Mouse (Mus musculus): ENCODE data around the gene Wipf1. TPM values are rescaled to one million over a fixed set of nuclear protein-coding genes. Genes with fewer than 3 reads are reported as not detected.

The Wipf1 gene
- polyA plus RNA-seq, 1 experiment from 2014 or later: 2.9 TPM

DNA sequence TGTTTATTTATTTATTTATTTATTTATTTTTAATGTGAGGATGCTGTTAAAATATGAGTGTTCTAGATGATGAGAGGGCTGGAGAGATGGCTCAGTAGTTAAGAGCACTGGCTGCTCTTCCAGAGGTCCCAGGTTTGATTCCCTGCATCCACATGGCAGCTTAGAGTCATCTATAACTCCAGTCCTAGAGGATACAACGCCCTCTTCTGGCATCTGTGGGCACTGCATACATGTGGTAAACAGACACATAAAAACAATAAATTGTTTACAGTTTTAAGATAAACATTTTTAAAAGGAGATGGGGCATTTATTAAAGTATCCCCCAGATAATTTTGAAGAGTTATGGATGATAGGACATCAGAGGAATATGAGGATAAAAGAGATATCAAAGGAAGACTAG is 10.2 kb upstream of the Wipf1 start:
- Histone ChIP-seq H3K27me3 (no peaks in the 10 kb centered on the region), H3K4me1 (replicated peaks) (0 out of 2 replicates have a peak, but pooled peaks cover 3% of the 10 kb centered on the region), H3K9me3 (no peaks in the 10 kb centered on the region), H3K27ac (replicated peaks) (no peak overlapping the region), H3K4me2 (no peak overlapping the region), H3K9ac (no peak overlapping the region), H3K4me3 (no peak overlapping the region), H3K36me3 (no peaks in the 10 kb centered on the region)
- WGBS: 32% methylated on average over 1 of the region's 1 CpGs
- ATAC-seq (ENCODE audit: low FRiP score, low read depth): no peak

DNA sequence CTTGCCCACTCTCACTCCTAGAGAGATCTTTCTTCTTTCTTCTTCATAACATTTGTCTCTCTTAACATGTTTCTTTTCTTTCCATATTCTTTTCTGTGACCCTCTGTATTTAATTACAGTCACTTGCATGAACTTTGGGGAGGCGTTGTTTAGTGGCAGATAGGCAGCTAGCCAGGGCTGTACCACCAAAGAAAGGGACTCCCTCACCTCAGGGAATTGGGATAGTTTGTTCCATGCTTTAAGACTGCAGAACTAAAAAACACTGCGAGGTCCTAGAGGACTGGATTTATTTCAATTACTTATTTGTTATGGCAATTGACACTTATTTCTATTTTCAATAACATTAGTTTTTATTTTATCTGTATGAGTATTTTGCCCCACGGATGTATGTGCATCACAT is 9.6 kb upstream of the Wipf1 start:
- Histone ChIP-seq H3K9me3 (no peaks in the 10 kb centered on the region), H3K4me3 (no peak overlapping the region), H3K36me3 (no peaks in the 10 kb centered on the region), H3K27ac (replicated peaks) (no peak overlapping the region), H3K9ac (no peak overlapping the region), H3K4me1 (replicated peaks) (0 out of 2 replicates have a peak, but pooled peaks cover 3% of the 10 kb centered on the region), H3K4me2 (no peak overlapping the region), H3K27me3 (no peaks in the 10 kb centered on the region)
- 89% methylated on average over 3 of the region's 3 CpGs for WGBS
- ATAC-seq (ENCODE audit: low FRiP score, low read depth): no peak

DNA sequence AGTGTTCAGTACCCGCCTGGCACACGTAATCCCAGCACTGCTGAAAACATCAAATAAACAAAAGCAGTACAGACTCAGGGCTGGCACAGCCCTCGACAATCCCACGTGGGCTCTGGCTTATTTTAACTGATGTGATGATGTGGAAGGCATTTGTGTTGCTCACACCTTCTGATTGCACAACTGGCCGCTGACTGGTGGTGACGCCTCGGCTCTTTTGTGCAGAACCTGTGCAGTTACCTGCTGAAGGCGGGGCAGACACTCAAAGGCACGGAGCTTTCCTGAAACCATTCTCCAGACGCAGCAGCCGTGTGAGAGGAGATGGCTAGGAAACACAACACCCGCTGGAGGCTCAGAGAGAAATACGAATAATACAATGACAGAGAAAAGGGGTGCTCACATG is 9.1 kb upstream of the Wipf1 start:
- no peak overlapping the region for H3K4me2 ChIP-seq
- 86% methylated on average over 13 of the region's 13 CpGs for WGBS
- no peaks in the 10 kb centered on the region for H3K36me3 ChIP-seq
- H3K9ac ChIP-seq: no peak overlapping the region
- H3K4me3 ChIP-seq: no peak overlapping the region
- no peak for ATAC-seq (ENCODE audit: low FRiP score, low read depth)
- no peaks in the 10 kb centered on the region for H3K27me3 ChIP-seq
- no peak overlapping the region for H3K27ac ChIP-seq (replicated peaks)
- 0 out of 2 replicates have a peak, but pooled peaks cover 3% of the 10 kb centered on the region for H3K4me1 ChIP-seq (replicated peaks)
- H3K9me3 ChIP-seq: no peaks in the 10 kb centered on the region

DNA sequence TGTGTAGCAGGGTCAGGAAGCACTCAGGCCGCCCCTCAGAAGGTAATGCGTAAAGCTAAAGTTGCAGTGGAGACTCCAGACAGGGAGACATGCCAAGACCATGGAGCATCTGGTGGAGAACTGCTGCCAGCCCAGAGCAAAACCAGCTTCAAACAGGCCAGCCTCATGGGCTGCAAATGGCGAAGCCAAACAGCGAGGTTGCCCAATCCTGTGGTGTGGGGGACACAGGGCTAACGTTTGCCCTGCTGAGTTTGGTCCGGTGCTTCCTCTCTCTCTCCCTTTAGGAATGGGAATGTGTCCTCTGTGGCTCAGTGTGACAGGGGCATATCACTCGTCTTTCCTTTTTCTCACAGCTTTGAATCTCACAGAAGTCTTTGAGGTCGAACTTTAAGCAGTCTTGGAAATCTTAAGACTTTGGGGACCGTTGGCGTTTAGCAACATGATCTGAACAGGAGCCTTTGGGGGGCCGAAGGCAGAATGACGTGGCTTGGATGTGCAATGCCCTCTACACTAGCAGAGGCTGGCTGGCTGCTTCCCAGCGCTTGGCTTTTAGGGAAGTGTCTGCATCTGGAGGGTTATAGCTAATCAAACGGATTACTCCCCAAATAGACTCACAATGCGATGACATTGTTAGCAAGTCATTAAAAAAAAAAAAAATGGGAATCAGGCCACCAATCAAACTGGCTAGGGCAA is 6.7 kb upstream of the Wipf1 start:
- 0 out of 2 replicates have a peak, but pooled peaks cover 3% of the 10 kb centered on the region for H3K4me1 ChIP-seq (replicated peaks)
- no peak for ATAC-seq (ENCODE audit: low FRiP score, low read depth)
- H3K36me3 ChIP-seq: no peaks in the 10 kb centered on the region
- H3K9me3 ChIP-seq: no peaks in the 10 kb centered on the region
- H3K27ac ChIP-seq (replicated peaks): no peak overlapping the region
- 80% methylated on average over 15 of the region's 15 CpGs for WGBS
- no peak overlapping the region for H3K4me2 ChIP-seq
- no peaks in the 10 kb centered on the region for H3K27me3 ChIP-seq
- no peak overlapping the region for H3K4me3 ChIP-seq
- H3K9ac ChIP-seq: no peak overlapping the region

DNA sequence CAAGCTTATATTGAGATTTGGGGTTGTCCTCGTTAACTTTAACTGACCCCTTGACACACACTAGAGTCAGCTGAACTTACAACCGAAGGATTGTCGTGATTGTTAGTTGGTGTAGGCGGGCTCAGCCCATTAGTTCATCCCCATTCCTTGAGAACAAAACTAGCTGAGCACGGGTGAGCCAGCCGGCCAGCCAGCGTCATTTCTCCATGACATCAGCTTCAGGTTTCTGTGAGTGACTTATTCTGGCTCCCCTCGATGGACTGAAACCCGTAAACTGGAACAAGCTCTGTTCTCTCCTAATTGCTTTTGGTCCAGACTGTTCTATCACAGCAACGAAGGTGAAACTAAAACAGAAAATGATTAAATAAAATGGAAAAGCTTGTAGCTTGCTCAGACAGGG is 5.2 kb upstream of the Wipf1 start:
- no peaks in the 10 kb centered on the region for H3K36me3 ChIP-seq
- H3K4me2 ChIP-seq: no peak overlapping the region
- peaks cover 10% of the 10 kb centered on the region for H3K4me1 ChIP-seq (replicated peaks)
- no peak for ATAC-seq (ENCODE audit: low FRiP score, low read depth)
- H3K9me3 ChIP-seq: no peaks in the 10 kb centered on the region
- H3K4me3 ChIP-seq: no peak overlapping the region
- H3K9ac ChIP-seq: no peak overlapping the region
- WGBS: 76% methylated on average over 10 of the region's 10 CpGs
- no peaks in the 10 kb centered on the region for H3K27me3 ChIP-seq
- H3K27ac ChIP-seq (replicated peaks): no peak overlapping the region

DNA sequence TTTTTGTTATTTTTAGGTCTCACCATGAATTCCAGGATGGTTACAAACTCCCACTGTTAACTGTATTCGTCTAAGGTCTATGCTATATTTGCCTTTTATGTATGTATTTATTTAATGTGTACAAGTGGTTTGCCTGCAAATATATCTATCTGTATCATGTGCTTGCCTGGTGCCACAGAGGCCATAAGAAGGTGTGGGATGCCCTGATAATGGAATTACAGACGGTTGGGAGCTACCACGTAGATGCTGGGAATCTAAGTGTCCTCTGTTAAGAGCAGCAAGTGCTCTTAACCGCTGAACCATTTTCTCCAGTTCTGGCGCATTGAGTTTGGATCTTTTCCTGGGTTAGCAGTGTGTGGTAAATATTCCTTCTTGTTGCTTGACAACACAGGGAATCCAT is 953 bp upstream of the Wipf1 start:
- Histone ChIP-seq H3K27me3 (no peaks in the 10 kb centered on the region), H3K9ac (no peak overlapping the region), H3K36me3 (no peaks in the 10 kb centered on the region), H3K4me1 (replicated peaks) (peaks cover 23% of the 10 kb centered on the region), H3K27ac (replicated peaks) (no peak overlapping the region), H3K9me3 (no peaks in the 10 kb centered on the region), H3K4me3 (no peak overlapping the region), H3K4me2 (no peak overlapping the region)
- 53% methylated on average over 5 of the region's 5 CpGs for WGBS
- ATAC-seq (ENCODE audit: low FRiP score, low read depth): no peak

DNA sequence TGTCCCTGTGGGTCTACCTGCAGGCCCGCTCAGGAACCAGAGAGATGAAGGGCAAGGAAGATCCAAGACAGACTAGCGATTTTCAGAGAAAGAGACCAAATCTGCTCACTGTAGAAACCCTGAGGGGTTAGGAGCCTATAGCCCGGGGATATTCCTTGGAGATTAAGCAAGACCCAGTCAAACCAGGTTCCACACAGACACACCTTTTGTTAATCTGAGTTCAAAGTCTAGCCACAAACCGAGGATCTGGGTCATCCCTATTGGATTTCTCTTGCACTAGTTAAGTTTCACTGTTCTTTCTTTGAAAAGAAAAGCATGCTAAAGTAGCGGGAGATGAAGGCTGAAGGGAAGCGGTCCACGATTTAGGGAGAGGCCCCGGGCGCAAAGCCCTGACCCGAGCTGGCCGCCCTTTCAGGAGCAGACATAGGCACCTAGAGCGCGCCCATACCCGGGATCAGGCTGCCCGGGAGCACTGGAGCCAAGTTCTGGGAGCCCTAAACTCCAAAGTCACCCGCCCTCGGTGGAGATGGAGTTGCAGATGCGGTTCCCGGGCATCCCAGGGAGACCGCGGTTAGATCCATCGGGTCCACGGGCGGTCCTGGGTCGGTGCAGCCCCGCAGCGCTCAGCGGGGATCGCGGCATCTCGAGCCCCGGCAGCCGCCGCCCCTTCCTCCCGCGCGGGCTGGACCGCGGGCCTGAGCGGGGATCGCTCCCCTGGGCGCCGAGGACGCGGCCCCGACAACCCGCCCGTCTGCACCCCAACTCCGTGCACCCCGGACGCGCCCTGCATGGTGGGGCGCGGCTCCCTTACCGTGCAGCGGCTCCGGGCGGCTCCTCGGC is 798 bp downstream of the Wipf1 start:
- Histone ChIP-seq H3K27ac (replicated peaks) (peak overlapping the region; percentile 63), H3K27me3 (no peaks in the 10 kb centered on the region), H3K9me3 (no peaks in the 10 kb centered on the region), H3K36me3 (no peaks in the 10 kb centered on the region), H3K4me2 (peak overlapping the region; percentile 74), H3K4me3 (peak overlapping the region; percentile 65), H3K9ac (peak overlapping the region; percentile 63), H3K4me1 (replicated peaks) (peaks cover 23% of the 10 kb centered on the region)
- WGBS: 2% methylated on average over 43 of the region's 59 CpGs
- ATAC-seq (ENCODE audit: low FRiP score, low read depth): peak; percentile 79

DNA sequence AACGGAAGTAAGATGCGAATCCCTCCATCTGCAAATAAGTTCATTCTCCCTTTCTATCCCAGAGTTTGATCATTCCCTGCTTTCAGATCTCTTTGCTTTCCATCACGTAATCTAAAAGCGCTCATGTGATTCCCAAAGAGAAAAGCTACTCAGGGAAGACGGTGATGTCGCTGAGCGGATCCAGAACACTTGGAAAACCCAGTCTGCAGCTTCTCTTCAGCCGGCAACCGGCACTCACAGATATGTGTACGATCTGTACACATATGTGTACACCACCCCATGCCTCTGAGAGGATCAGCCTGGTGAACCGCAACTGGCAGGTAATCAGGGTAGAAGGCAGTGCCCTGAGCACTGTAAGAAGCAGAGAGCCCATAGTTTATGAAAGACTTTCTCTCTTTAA is 1.6 kb downstream of the Wipf1 start:
- peaks cover 24% of the 10 kb centered on the region for H3K4me1 ChIP-seq (replicated peaks)
- no peaks in the 10 kb centered on the region for H3K27me3 ChIP-seq
- H3K9ac ChIP-seq: no peak overlapping the region
- H3K4me2 ChIP-seq: peak overlapping the region; percentile 74; the same call in 1 of the 2 replicates
- peak overlapping the region; percentile 65 for H3K4me3 ChIP-seq
- ATAC-seq (ENCODE audit: low FRiP score, low read depth): no peak
- H3K27ac ChIP-seq (replicated peaks): no peak overlapping the region
- H3K9me3 ChIP-seq: no peaks in the 10 kb centered on the region
- WGBS: 83% methylated on average over 11 of the region's 11 CpGs
- H3K36me3 ChIP-seq: no peaks in the 10 kb centered on the region

DNA sequence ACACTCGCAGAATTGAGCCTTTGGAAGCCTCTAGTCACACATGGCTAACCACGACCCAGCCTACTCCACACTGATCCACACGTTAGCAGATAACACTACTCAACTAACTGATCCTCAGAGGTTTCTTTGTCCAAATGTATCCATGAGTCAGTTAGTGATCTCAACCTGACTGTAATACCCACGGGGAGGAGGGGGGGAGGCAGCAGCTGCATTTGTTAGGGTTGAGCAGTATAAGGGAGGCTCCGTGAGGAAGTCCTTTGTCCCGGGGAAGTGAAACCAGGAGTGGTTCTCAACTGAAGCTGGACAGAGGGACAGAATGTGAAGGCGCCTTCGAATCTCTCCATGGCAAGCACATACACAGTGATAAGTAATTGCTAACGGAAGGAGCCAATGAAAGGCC is 2.8 kb downstream of the Wipf1 start:
- Histone ChIP-seq H3K9me3 (no peaks in the 10 kb centered on the region), H3K9ac (no peak overlapping the region), H3K27ac (replicated peaks) (no peak overlapping the region), H3K36me3 (no peaks in the 10 kb centered on the region), H3K27me3 (no peaks in the 10 kb centered on the region), H3K4me3 (no peak overlapping the region), H3K4me1 (replicated peaks) (peaks cover 25% of the 10 kb centered on the region), H3K4me2 (no peak overlapping the region)
- ATAC-seq (ENCODE audit: low FRiP score, low read depth): no peak
- WGBS: 70% methylated on average over 9 of the region's 9 CpGs

DNA sequence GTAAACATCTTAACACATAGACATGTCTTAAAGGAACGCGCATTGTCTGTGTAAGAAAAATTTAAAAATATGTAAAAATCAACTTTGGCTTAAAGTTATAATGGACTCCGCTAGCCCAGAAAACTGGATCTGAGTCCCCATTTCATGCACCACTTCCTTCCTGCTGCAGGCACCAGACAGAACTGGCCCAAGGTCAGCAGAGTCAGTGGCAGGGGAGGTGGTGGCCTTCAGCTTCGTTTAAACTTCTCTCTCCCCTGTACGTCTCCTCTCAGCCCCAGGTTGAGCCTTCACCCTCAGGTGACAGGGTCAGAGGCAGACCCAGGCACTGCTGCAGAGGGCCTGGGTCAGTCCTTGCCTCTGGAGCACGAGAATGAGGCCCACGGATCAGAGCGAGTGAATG is 6.6 kb downstream of the Wipf1 start:
- H3K4me3 ChIP-seq: no peak overlapping the region
- no peaks in the 10 kb centered on the region for H3K36me3 ChIP-seq
- ATAC-seq (ENCODE audit: low FRiP score, low read depth): no peak
- H3K9me3 ChIP-seq: no peaks in the 10 kb centered on the region
- H3K27ac ChIP-seq (replicated peaks): no peak overlapping the region
- no peaks in the 10 kb centered on the region for H3K27me3 ChIP-seq
- 82% methylated on average over 8 of the region's 8 CpGs for WGBS
- 0 out of 2 replicates have a peak, but pooled peaks cover 2% of the 10 kb centered on the region for H3K4me1 ChIP-seq (replicated peaks)
- H3K9ac ChIP-seq: no peak overlapping the region
- no peak overlapping the region for H3K4me2 ChIP-seq

DNA sequence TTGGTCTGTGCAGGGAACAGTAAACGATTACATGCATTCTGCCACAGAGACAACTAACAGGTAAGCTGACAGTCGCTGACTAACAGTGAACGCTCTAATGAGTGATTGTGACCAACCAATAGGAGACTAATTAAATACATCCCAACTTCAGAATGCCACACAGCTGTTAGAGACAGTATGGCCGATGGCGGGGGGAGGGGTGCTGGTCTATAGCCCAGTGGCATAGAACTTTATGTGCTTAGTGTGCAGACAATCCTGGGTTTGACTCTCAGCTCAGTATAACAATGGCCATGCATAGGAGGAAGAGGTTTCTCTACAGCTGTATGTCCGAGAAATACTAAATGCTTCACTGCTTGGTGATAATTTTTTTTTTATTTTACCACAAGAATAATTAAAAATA is 7.2 kb downstream of the Wipf1 start:
- ATAC-seq (ENCODE audit: low FRiP score, low read depth): no peak
- Histone ChIP-seq H3K36me3 (no peaks in the 10 kb centered on the region), H3K4me3 (no peak overlapping the region), H3K9me3 (no peaks in the 10 kb centered on the region), H3K27me3 (no peaks in the 10 kb centered on the region), H3K4me1 (replicated peaks) (0 out of 2 replicates have a peak, but pooled peaks cover 2% of the 10 kb centered on the region), H3K9ac (no peak overlapping the region), H3K4me2 (no peak overlapping the region), H3K27ac (replicated peaks) (no peak overlapping the region)
- 58% methylated on average over 6 of the region's 6 CpGs for WGBS

DNA sequence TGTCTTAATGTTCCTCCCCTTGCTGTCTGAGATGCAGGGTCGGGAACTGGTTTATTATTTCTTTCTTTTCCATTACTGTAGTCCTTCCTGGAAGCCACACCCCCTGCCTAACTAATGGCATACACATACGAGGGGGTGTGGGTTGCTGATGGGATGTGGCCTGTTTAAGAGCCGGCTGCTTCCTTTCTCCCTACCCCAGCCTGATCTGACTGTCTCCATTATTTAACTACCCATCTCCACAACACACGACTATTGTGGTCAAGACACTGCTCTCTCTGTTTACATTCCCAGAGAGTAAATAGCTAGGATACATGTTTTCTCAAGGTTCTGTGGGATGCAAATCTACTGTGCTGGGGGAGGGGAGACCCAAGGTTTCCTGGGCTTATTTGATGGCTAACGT is 7.8 kb downstream of the Wipf1 start:
- Histone ChIP-seq H3K36me3 (no peaks in the 10 kb centered on the region), H3K9ac (no peak overlapping the region), H3K4me3 (no peak overlapping the region), H3K27me3 (no peaks in the 10 kb centered on the region), H3K4me1 (replicated peaks) (0 out of 2 replicates have a peak, but pooled peaks cover 2% of the 10 kb centered on the region), H3K4me2 (no peak overlapping the region), H3K27ac (replicated peaks) (no peak overlapping the region), H3K9me3 (no peaks in the 10 kb centered on the region)
- 0 out of 2 replicates have a peak, but pooled peaks have one; percentile 19 for ATAC-seq (ENCODE audit: low FRiP score, low read depth)
- WGBS: 29% methylated on average over 5 of the region's 5 CpGs
